Mouse (Mus musculus): Measurements from ENCODE around the gene Pla2g4a.

The Pla2g4a gene

DNA sequence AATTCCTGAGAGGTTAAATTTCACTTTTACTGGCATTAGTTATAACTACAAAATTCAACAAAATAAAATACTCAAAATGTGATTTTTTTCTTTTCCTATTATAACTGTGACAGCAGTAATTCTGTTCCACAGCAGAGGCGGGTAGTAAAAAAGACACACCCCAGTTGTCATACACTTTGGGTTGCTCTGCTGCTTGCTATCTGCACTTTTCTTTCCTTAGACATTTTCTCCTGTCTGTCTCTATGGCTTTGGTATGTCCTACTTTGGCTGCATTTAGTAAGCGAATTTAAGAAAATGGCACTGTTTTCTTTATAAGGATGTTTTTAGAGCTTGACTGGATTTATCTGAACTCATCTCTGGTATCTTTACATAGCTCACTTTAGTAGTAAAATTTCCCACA is 98.9 kb downstream of the Pla2g4a start:
- no peak for ATAC-seq (ENCODE audit: insufficient number of reproducible peaks, low FRiP score, low TSS enrichment)

DNA sequence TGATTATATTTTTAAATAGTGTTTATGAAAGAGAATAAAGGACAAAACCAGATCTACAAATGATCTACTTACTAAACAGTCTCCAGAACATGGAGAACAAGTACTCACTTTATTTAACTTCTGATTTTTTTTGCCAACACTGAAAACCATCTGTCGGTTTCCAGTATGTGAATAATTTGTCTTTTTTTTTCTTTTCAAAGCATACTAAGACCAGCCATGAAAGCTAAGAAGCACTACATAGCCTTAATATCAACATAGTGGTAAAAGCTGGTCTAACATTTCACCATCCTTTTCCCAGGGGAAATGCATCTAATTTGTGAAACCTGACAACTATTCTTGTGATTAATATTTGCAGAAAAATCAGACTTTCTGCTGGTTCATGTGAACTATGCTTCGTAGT is 99.5 kb downstream of the Pla2g4a start:
- ATAC-seq (ENCODE audit: insufficient number of reproducible peaks, low FRiP score, low TSS enrichment): no peak

DNA sequence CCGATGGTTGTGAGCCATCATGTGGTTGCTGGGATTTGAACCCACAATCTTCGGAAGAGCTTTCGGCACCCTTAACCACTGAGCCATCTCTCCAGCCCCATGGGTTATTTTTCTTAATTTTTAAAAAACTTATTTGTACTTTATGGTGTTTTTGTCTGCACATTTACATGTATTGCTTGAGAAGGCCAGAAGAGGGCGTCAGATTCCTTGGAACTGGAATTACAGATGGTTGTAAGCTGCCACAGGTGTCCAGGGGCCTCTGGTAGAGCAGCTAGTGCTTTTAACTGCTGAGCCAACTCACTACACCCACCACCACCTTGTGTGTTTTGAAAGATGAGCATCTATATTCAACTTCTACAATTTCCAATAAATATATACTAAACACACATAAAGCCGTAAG is 102.4 kb downstream of the Pla2g4a start:
- ATAC-seq (ENCODE audit: insufficient number of reproducible peaks, low FRiP score, low TSS enrichment): no peak

DNA sequence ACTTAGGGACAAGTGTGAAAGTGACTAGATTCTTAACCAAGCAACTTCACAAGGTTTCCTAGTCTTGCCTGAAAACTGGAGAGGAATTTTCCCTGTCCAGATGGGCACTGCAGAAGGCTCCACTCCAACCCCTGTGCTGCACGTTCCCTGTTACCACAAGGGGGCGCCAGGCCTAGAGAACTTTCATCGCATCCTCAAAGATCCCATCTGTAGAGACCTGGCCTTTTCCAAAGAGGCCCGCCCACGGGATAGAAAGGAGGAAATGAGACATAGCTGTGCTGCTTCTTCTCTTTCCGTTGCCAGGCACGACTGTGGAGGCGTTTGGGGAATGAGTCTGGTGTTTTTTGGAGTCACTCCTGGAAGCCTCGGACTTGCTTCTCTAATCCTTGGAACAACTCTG is 104.4 kb downstream of the Pla2g4a start:
- ATAC-seq (ENCODE audit: insufficient number of reproducible peaks, low FRiP score, low TSS enrichment): no peak

DNA sequence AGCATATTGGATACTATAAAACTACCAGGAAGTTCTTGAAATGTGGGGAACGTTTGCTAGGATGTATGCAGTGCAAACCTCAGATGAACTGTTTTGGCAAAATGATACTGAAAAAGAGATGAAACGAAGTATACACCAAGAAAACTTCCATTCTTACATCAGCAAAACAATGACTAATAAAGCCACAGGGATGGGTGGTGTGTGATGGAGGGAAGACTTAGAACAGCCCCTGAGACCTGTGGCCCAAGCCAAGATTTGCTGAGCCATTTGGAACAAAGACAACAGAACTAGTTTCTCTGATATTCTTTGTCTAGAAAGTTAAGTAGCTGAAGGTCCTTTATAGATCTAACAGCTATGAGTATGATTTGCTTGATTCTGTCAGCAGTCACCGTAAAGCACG is 105.5 kb downstream of the Pla2g4a start:
- no peak for ATAC-seq (ENCODE audit: insufficient number of reproducible peaks, low FRiP score, low TSS enrichment)

DNA sequence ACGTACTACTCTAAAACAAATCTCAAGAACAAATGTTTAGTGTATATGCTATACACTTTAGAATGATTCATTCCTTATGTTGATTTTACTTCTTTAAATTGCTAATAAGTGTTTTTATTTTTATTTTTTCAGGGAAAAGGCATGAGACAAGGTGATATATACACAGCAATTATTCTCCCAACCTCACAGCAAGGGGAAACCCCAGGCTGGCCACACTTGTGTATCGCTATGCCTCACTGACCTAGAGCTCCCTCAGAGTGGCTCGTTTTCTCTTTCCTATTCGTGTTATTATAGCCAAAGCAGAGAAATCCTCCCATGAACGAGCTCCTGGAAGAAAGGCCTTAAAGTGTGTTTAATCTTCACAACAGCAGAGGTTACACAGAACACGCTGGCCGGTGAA is 106.2 kb downstream of the Pla2g4a start:
- no peak for ATAC-seq (ENCODE audit: insufficient number of reproducible peaks, low FRiP score, low TSS enrichment)

DNA sequence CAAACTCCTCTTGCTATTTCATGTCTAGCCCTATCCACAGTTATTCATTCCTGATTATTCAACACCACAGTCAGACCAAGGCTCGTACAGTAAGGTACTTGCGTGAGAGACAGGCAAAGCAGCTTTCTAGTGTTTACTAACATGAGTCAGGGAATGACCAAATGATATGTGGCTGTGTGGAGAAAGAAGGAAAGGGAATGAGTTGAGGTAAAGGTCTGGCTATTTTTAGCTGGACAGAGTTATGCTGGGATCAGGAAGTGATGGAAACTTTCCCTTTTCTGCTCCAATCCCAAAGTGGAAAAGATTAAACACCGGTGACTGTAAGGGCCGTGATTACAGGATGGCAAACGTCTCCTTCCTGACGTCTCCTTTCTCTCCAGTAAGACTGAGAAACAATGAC is 114.4 kb downstream of the Pla2g4a start:
- ATAC-seq (ENCODE audit: insufficient number of reproducible peaks, low FRiP score, low TSS enrichment): no peak

DNA sequence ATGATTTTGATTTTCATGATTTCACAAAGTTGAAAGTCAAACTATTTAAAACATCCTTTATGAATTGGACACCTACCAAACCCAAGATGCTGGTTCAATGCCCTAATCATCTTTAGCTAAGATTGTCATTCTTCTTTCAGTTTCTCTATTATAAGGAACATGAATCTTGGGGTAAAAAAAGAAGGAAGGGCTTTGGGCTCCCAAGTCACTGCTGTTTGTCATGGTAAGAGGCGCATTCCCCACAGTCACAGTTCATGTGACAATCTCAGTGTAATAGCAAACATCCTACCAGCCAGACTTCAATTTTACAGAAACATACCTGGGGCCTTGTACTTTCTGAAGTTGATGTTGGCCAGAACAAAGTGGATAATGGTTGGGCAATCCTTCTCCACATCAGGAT is 119.2 kb downstream of the Pla2g4a start:
- no peak for ATAC-seq (ENCODE audit: insufficient number of reproducible peaks, low FRiP score, low TSS enrichment)

DNA sequence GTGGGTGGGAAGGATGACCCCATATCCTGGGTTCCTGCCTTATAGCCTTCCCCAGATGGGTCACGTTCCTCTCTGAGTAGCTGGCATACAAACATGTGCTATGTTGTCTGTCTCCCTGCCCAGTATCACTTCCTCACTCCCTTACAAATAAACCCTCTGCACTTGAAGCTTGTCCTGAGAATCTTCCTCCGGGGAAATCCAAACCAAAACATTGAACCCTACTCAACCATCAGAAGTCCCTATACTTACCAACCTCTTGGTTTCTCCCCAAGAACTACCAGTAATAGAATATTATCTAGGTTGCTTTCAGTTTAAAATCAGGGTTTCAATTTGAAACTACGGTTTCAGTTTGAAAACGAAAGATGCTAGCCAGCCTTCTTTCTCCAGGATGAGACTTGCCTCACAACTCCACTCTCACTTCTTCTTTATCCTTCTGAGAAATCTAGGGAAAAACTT is 120.1 kb downstream of the Pla2g4a start:
- ATAC-seq (ENCODE audit: insufficient number of reproducible peaks, low FRiP score, low TSS enrichment): no peak

DNA sequence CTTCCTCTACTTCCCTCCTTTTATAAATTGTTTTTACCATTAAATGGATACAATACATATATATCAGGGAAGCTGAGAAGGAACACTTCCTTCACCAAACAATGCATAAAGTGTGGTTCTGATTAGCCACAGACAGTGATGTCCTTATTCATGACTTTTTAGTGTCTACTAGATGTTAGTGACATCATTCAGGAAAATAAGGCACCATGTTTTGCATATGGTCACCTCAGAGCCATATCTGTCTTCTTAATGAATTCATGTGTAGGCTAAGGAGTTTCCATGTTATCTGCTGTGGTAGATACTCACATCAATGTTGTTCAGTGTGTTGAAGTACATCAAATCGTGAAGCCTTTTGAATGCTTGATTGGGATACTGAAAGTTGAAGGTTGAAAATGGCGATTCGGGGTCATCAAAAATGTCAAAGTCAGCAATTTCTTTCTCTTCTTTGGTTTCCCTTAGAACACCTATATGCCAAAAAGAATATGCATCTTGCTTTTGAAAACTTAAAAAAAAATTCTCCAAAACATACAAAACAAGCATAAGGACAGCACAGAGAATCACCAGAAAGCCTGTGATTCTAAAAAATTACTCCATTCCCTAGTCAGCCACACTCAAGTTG is 120.7 kb downstream of the Pla2g4a start:
- ATAC-seq (ENCODE audit: insufficient number of reproducible peaks, low FRiP score, low TSS enrichment): no peak

DNA sequence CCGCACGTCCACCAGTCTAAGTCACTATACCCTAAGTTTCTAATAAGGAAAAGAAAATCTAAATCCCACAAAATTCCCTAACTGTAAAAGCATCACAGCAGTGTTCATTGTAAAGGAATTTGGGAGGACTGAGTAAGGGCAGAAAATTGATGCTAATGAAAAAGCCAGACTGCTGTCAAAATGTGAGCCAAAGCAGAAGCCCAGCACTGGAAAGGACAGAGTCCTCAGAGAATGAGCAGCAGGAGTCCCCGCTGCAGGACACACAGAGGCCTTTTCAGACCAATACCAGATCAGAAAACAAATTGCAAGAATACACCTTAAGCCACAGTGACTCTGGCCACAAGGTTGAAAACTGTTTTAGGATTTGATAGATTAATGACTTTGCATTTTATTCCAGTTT is 124.6 kb downstream of the Pla2g4a start:
- ATAC-seq (ENCODE audit: insufficient number of reproducible peaks, low FRiP score, low TSS enrichment): no peak

DNA sequence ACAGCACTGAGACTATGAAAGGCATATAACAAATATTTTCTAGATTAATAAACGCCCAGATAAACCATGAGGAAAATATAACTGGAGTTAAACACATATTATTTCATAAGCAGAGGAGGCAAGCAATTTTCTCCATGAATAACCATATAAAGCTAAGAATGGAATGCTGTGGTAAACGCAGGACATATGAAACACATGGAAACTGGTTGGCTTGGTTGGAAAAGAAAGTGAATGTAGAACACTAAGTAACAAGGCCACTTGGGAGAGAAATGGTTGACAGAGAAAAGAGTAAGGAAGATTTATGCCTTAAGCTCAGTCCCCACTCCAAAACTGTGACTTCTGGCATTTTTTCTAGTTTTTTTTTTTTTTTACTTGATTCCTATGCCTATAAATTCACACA is 127.2 kb downstream of the Pla2g4a start:
- ATAC-seq (ENCODE audit: insufficient number of reproducible peaks, low FRiP score, low TSS enrichment): no peak

DNA sequence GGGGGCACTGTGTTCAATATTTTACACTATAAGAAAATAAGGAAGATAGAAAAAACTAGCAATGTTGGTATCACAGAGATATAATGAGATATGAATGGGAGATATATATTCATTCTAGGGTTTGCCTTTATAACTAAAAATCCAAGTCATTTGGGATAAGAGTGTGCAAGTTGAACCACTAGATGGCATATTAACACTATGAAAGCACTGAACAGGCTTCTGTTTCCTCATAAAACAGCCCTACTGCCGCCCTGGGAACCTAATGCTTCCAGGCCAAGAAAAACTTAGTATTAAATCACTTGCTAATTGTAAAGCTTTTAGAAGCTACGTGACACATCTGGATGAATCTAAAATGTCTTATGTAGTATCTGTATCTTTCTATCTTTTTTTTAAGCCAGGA is 128.1 kb downstream of the Pla2g4a start:
- peak; percentile 70; the same call in 1 of the 2 replicates for ATAC-seq (ENCODE audit: insufficient number of reproducible peaks, low FRiP score, low TSS enrichment)

DNA sequence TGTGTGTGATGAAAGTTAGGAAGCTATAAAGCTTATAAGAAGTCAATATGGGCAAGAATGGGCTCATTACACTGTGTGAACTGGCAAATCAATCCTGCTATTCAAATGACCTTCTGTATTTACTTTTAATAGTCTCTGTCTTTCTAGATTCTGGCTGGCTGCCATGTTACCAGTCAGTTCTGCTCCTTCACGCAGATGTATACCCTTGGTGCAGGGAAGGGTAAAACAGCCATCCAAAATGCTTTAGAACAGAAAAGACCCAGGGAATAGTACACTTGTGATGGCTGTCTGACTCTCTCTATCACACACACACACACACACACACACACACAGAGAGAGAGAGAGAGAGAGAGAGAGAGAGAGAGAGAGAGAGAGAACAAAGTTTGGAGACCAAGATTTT is 128.6 kb downstream of the Pla2g4a start:
- no peak for ATAC-seq (ENCODE audit: insufficient number of reproducible peaks, low FRiP score, low TSS enrichment)

DNA sequence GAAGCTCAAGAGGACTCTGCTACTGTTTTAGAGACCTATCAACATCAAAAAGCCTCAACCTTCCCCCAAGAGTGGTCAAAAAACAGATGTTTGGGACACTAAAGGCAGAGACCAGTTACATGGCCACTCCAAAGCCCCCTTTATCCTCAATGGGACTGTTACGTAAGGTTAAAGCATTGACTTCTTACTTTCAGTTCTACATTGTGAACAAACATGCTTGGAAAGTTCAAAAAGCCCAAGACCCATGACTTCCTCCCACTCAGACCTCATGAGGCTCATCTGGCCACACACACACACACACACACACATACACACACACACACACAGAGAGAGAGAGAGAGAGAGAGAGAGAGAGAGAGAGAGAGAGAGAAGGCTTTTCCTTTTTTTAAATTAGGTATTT is 130.0 kb downstream of the Pla2g4a start:
- no peak for ATAC-seq (ENCODE audit: insufficient number of reproducible peaks, low FRiP score, low TSS enrichment)

DNA sequence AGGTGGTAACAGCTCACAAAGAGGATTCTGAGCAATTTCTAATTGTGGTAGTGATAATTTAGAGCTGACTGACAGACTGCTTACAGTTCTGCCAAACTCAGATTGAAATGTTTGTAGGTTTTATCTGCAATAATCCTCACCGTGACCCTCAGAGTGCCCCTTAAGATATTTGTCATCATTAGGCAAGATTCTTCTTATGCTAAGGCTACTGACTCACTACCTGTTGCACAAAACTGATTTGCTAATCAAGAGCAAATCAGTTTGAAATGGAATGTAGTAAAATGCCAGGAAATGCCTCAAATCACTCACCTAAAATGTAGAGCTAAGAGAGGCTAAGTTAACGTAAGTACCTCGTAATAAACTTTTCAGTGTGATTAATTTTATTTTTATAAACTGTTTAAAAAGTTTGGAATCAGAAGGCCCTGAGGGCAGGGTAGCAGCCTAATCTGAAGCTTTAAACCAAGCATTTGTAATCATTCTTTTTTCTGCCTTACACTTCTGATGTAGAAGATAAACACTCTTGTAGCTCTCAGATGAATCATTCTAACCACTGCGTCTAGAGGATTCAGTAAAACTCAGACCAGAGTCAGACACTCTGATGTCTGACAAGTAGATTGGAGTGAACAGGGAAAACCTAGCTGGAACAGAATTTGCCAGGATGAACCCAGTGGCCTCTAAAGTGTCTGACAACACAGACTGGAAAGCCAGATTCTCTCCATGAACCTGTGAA is 147.3 kb downstream of the Pla2g4a start:
- no peak for ATAC-seq (ENCODE audit: insufficient number of reproducible peaks, low FRiP score, low TSS enrichment)

DNA sequence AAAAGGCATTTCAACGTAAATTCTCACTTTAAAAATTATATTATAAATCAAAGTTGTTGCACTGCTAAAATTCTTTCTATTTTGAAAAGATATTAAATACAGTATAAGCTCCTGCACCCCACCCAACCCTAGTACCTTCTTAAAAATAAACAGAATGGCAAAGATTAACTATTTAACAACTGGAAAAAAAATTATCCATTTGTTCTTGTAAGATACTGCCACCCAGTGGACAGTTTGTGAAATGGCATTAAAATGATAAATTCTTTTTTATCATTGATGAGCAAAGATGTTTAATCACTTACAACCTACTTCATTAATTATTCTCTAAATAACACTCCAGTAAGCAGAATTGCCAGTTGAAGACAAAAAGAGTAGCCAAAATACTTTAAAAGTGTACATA is 151.6 kb downstream of the Pla2g4a start:
- no peak for ATAC-seq (ENCODE audit: insufficient number of reproducible peaks, low FRiP score, low TSS enrichment)
